Mouse (Mus musculus): ENCODE results near the gene Pgap1. TPM values are rescaled to one million over a fixed set of nuclear protein-coding genes. Genes with fewer than 3 reads are reported as not detected.

Gene Pgap1
- polyA plus RNA-seq, 1 experiment from 2014 or later: 13.7 TPM

GRCm38 (mm10) chr1:54585278-54585846 lies 27.9 kb upstream of the Pgap1 start:
- H3K4me1 ChIP-seq (ENCODE audit: control insufficient read depth, insufficient read depth, low read length): peaks cover 8% of the 10 kb centered on the region; the same call in 1 of the 2 replicates
- no peak overlapping the region for H3K4me3 ChIP-seq (ENCODE audit: low read depth, low read length)
- no peaks in the 10 kb centered on the region for H3K36me3 ChIP-seq (ENCODE audit: control insufficient read depth, insufficient read depth, low read length)
- no peak overlapping the region for H3K4me2 ChIP-seq
- H3K9ac ChIP-seq (ENCODE audit: low read length): peak overlapping the region; percentile 20; the same call in 1 of the 2 replicates
- peak; percentile 75 for ATAC-seq (ENCODE audit: low FRiP score)
- WGBS: 16% methylated on average over 9 of the region's 9 CpGs
- no peaks in the 10 kb centered on the region for H3K27me3 ChIP-seq (ENCODE audit: control insufficient read depth, insufficient read depth, low read length)
- DNase-seq (ENCODE audit: low spot score, missing footprints): peak; percentile 83
- no peak overlapping the region for H3K27ac ChIP-seq (ENCODE audit: low read depth, low read length)
- H3K9me3 ChIP-seq (ENCODE audit: control insufficient read depth, low read length): no peaks in the 10 kb centered on the region

GRCm38 (mm10) chr1:54584588-54585277 lies 27.2 kb upstream of the Pgap1 start:
- H3K4me1 ChIP-seq (ENCODE audit: control insufficient read depth, insufficient read depth, low read length): peaks cover 8% of the 10 kb centered on the region; the same call in 1 of the 2 replicates
- no peak overlapping the region for H3K9ac ChIP-seq (ENCODE audit: low read length)
- WGBS: 44% methylated on average over 2 of the region's 2 CpGs
- H3K4me3 ChIP-seq (ENCODE audit: low read depth, low read length): no peak overlapping the region
- no peak overlapping the region for H3K4me2 ChIP-seq
- ATAC-seq (ENCODE audit: low FRiP score): no peak; the same call in 1 of the 2 replicates
- H3K27ac ChIP-seq (ENCODE audit: low read depth, low read length): no peak overlapping the region
- H3K9me3 ChIP-seq (ENCODE audit: control insufficient read depth, low read length): no peaks in the 10 kb centered on the region
- no peak for DNase-seq (ENCODE audit: low spot score, missing footprints)
- H3K36me3 ChIP-seq (ENCODE audit: control insufficient read depth, insufficient read depth, low read length): no peaks in the 10 kb centered on the region
- no peaks in the 10 kb centered on the region for H3K27me3 ChIP-seq (ENCODE audit: control insufficient read depth, insufficient read depth, low read length)

GRCm38 (mm10) chr1:54578358-54579184 lies 21.1 kb upstream of the Pgap1 start:
- WGBS: 26% methylated on average over 8 of the region's 8 CpGs
- Histone ChIP-seq H3K4me3 (ENCODE audit: low read depth, low read length) (no peak overlapping the region), H3K36me3 (ENCODE audit: control insufficient read depth, insufficient read depth, low read length) (no peaks in the 10 kb centered on the region), H3K4me2 (peak overlapping the region; percentile 31; the same call in 1 of the 2 replicates), H3K27me3 (ENCODE audit: control insufficient read depth, insufficient read depth, low read length) (no peaks in the 10 kb centered on the region), H3K4me1 (ENCODE audit: control insufficient read depth, insufficient read depth, low read length) (peaks cover 3% of the 10 kb centered on the region; the same call in 1 of the 2 replicates), H3K9me3 (ENCODE audit: control insufficient read depth, low read length) (no peaks in the 10 kb centered on the region), H3K27ac (ENCODE audit: low read depth, low read length) (no peak overlapping the region), H3K9ac (ENCODE audit: low read length) (no peak overlapping the region)
- DNase-seq (ENCODE audit: low spot score, missing footprints) (peak; percentile 86), ATAC-seq (ENCODE audit: low FRiP score) (peak; percentile 72)

GRCm38 (mm10) chr1:54569102-54569501 lies 11.6 kb upstream of the Pgap1 start:
- peak; percentile 75 for DNase-seq (ENCODE audit: low spot score, missing footprints)
- 74% methylated on average over 2 of the region's 2 CpGs for WGBS
- Histone ChIP-seq H3K4me1 (ENCODE audit: control insufficient read depth, insufficient read depth, low read length) (no peaks in the 10 kb centered on the region), H3K4me3 (ENCODE audit: low read depth, low read length) (no peak overlapping the region), H3K27me3 (ENCODE audit: control insufficient read depth, insufficient read depth, low read length) (no peaks in the 10 kb centered on the region), H3K36me3 (ENCODE audit: control insufficient read depth, insufficient read depth, low read length) (no peaks in the 10 kb centered on the region), H3K9ac (ENCODE audit: low read length) (no peak overlapping the region), H3K4me2 (no peak overlapping the region), H3K9me3 (ENCODE audit: control insufficient read depth, low read length) (no peaks in the 10 kb centered on the region), H3K27ac (ENCODE audit: low read depth, low read length) (no peak overlapping the region)
- ATAC-seq (ENCODE audit: low FRiP score): no peak

GRCm38 (mm10) chr1:54563923-54564322 lies 6.4 kb upstream of the Pgap1 start:
- H3K27ac ChIP-seq (ENCODE audit: low read depth, low read length): no peak overlapping the region
- no peaks in the 10 kb centered on the region for H3K4me1 ChIP-seq (ENCODE audit: control insufficient read depth, insufficient read depth, low read length)
- no peak overlapping the region for H3K4me2 ChIP-seq
- H3K9me3 ChIP-seq (ENCODE audit: control insufficient read depth, low read length): no peaks in the 10 kb centered on the region
- WGBS: 87% methylated on average over 6 of the region's 6 CpGs
- H3K9ac ChIP-seq (ENCODE audit: low read length): no peak overlapping the region
- ATAC-seq (ENCODE audit: low FRiP score) (no peak), DNase-seq (ENCODE audit: low spot score, missing footprints) (no peak)
- no peaks in the 10 kb centered on the region for H3K27me3 ChIP-seq (ENCODE audit: control insufficient read depth, insufficient read depth, low read length)
- no peak overlapping the region for H3K4me3 ChIP-seq (ENCODE audit: low read depth, low read length)
- H3K36me3 ChIP-seq (ENCODE audit: control insufficient read depth, insufficient read depth, low read length): no peaks in the 10 kb centered on the region

- Histone ChIP-seq H3K4me3 (ENCODE audit: low read depth, low read length) (peak overlapping the region; percentile 64), H3K36me3 (ENCODE audit: control insufficient read depth, insufficient read depth, low read length) (no peaks in the 10 kb centered on the region), H3K27ac (ENCODE audit: low read depth, low read length) (no peak overlapping the region), H3K4me1 (ENCODE audit: control insufficient read depth, insufficient read depth, low read length) (peaks cover 2% of the 10 kb centered on the region; the same call in 1 of the 2 replicates), H3K4me2 (peak overlapping the region; percentile 88), H3K9me3 (ENCODE audit: control insufficient read depth, low read length) (no peaks in the 10 kb centered on the region), H3K9ac (ENCODE audit: low read length) (peak overlapping the region; percentile 71), H3K27me3 (ENCODE audit: control insufficient read depth, insufficient read depth, low read length) (no peaks in the 10 kb centered on the region)
- WGBS: 3% methylated on average over 18 of the region's 18 CpGs
- DNase-seq (ENCODE audit: low spot score, missing footprints) (peak; percentile 90), ATAC-seq (ENCODE audit: low FRiP score) (no peak)
These were observed 780 bp downstream of the Pgap1 start for GRCm38 (mm10) chr1:54556586-54557221.

GRCm38 (mm10) chr1:54555364-54556140 lies 1.9 kb downstream of the Pgap1 start:
- 30% methylated on average over 4 of the region's 4 CpGs for WGBS
- Histone ChIP-seq H3K4me2 (no peak overlapping the region), H3K9ac (ENCODE audit: low read length) (no peak overlapping the region), H3K4me3 (ENCODE audit: low read depth, low read length) (no peak overlapping the region), H3K27me3 (ENCODE audit: control insufficient read depth, insufficient read depth, low read length) (no peaks in the 10 kb centered on the region), H3K27ac (ENCODE audit: low read depth, low read length) (no peak overlapping the region), H3K36me3 (ENCODE audit: control insufficient read depth, insufficient read depth, low read length) (no peaks in the 10 kb centered on the region), H3K4me1 (ENCODE audit: control insufficient read depth, insufficient read depth, low read length) (peaks cover 2% of the 10 kb centered on the region; the same call in 1 of the 2 replicates), H3K9me3 (ENCODE audit: control insufficient read depth, low read length) (no peaks in the 10 kb centered on the region)
- DNase-seq (ENCODE audit: low spot score, missing footprints) (no peak), ATAC-seq (ENCODE audit: low FRiP score) (no peak)

GRCm38 (mm10) chr1:54552621-54553020 lies 4.9 kb downstream of the Pgap1 start:
- ATAC-seq (ENCODE audit: low FRiP score): no peak
- H3K9ac ChIP-seq (ENCODE audit: low read length): no peak overlapping the region
- H3K27ac ChIP-seq (ENCODE audit: low read depth, low read length): no peak overlapping the region
- no peak for DNase-seq (ENCODE audit: low spot score, missing footprints)
- no peaks in the 10 kb centered on the region for H3K36me3 ChIP-seq (ENCODE audit: control insufficient read depth, insufficient read depth, low read length)
- no peaks in the 10 kb centered on the region for H3K4me1 ChIP-seq (ENCODE audit: control insufficient read depth, insufficient read depth, low read length)
- no peaks in the 10 kb centered on the region for H3K9me3 ChIP-seq (ENCODE audit: control insufficient read depth, low read length)
- H3K4me2 ChIP-seq: no peak overlapping the region
- no peak overlapping the region for H3K4me3 ChIP-seq (ENCODE audit: low read depth, low read length)
- whole genome bisulfite sequencing: 92% methylated on average over 2 of the region's 2 CpGs
- H3K27me3 ChIP-seq (ENCODE audit: control insufficient read depth, insufficient read depth, low read length): no peaks in the 10 kb centered on the region

Data from midbrain, embryonic 11.5 days (tissue).